Mouse (Mus musculus): Measurements from ENCODE around the gene Pcgf2. TPM values are rescaled to one million over a fixed set of nuclear protein-coding genes. Genes with fewer than 3 reads are reported as not detected.

Gene Pcgf2
- total RNA-seq, 2 experiments from 2014 or later, result 6.5 to 7.7 TPM

DNA sequence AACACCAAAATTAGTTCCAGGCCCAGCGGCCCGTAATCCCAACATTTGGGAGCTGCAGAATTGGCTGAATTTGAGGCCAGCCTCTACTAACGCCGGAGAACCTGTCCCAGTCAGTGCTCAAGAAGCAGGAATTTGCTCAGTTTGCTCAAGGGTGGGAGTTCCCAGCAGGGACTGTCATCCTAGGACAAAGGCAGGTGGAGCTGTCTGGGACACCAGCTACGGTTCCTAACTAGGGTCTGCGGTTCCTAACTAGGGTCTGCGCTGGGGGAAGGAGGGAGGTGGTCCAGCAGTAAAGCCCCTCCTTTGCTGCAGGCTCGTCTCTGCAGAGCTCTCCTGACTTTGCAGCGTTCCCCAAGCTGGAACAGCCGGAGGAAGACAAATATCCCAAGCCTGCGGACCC, 27.1 kb downstream of the Pcgf2 start:
- intact Hi-C loops (cut with DNase I; ENCODE audit: low total_unique reads), result no loop called here
- DNase-seq, result no peak

DNA sequence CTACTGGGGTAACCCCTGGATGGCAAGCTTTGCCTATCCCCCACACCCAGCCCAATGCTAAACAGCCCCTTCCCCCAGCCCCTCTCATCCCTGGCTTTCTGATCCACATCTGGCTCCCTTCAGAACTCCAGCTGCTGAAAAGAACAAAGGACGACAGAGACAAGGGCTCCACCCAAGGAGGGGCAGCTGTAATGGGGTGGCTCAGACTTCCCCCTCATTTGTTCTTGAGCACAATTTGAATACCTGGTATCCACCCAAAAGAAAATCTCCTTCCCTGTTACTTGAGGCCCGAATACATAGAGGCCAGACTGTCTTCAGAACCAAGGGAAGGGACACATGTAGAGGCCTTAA, 29.1 kb downstream of the Pcgf2 start:
- intact Hi-C loops (cut with DNase I; ENCODE audit: low total_unique reads), result no loop called here
- no peak for DNase-seq

DNA sequence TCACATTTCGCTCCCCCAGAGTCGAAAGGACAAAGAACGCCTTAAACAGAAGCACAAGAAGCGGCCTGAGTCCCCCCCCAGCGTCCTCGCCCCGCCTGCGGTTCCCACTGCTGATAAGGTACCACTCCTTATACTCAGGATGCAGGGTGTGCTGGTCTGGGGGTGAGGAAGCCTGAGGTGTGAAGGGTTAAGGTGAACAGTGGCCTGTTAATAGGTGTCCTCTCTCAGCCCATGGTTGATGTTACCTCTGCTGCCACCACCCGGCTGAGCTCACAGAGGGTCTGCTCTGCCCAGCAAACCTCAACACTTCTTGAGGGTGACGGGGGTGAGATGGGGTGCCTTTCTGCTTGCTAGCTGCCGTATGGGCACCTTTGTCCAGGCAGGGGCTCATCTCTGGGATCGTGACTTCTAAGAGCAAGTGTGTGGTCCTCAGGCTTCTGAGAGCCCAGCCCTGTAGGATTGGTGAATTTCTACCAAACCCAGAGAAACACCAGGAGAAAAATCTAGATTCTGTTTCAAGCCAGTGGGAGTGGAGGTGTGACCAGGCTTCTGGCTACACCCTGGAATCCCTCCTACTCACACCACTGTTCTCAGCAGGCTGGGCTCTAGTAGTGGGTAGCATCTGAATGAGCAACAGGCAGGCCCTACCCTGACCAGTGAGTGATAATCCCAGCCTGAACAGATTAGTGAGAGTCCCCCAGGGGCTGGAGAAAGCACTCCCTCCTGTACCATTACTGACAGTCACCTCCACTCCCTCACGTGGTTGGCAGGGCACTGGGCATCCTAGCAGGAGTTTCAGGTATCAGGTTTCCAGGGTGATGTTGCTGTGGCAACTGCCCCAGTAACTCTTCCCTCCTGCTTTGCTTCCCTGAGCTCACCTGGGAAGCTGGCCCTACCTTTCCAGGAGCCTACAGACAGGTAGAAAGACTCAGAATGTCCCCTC, 29.8 kb downstream of the Pcgf2 start:
- intact Hi-C loops (cut with DNase I; ENCODE audit: low total_unique reads), result no loop called here

DNA sequence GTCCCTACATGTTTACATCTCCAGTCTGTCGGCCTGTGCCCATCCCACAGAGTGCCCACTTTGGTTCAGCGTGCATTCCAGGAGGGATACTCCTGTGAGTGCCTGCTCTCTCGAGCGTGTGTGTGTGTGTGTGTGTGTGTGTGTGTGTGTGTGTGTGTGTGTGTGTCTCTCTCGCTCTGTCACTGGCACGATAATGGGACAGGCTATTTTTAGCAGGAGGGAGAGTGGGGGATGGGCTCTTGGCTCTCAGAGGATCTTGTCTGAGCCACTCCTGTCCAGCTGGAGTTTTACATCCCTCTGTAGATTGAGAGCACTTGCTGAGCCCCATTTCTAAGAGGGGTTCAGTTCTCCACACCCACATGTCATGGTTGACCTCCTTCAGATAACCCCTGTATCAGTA, 30.5 kb downstream of the Pcgf2 start:
- DNase-seq, result peak; percentile 57

More for the DNA sequence above, 29.8 kb downstream of the Pcgf2 start:
- DNase-seq, result no peak

DNA sequence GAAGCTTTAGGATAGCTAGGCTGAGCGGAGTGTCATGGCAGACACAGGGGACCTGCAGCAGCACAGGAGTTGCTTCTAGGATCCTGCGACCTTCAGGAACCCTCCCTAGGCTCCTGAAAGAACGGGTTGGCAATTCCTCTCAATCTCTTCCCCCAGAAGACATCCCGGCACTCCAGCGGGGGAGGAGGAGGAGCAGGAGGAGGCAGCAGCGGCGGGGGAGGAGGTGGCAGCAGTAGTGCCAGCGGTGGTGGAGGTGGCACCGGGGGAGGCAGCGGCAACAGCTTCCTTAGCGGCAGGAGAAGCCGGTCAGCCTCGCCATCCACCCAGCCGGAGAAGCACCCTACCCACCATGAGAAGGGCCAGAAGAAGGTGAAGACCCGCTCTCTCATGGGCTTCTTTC, 31.0 kb downstream of the Pcgf2 start:
- peak; percentile 38 for DNase-seq
- intact Hi-C loops (cut with DNase I; ENCODE audit: low total_unique reads), result no loop called here

More for the DNA sequence above, 30.5 kb downstream of the Pcgf2 start:
- intact Hi-C loops (cut with DNase I; ENCODE audit: low total_unique reads), result no loop called here

DNA sequence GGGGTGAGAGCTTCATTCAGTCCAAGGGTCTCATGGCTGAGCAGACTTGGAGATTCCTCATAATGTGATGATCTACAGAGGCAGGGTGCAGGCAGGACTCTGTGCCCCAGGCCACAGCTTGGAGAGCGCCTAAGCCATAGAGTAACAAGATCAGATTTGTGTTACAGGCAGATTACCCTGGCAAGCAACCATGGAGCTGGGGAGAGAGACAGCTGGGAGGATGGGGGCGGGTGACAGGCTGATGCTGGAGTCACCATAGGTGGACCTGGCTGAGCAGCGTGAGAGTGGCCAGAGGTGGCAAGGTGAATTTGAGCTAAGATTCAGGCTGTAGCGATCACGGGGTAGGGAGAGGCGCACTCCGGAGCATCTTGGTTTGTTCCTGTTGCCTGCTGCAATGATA, 32.1 kb downstream of the Pcgf2 start:
- peak; percentile 53 for DNase-seq
- intact Hi-C loops (cut with DNase I; ENCODE audit: low total_unique reads), result no loop called here

DNA sequence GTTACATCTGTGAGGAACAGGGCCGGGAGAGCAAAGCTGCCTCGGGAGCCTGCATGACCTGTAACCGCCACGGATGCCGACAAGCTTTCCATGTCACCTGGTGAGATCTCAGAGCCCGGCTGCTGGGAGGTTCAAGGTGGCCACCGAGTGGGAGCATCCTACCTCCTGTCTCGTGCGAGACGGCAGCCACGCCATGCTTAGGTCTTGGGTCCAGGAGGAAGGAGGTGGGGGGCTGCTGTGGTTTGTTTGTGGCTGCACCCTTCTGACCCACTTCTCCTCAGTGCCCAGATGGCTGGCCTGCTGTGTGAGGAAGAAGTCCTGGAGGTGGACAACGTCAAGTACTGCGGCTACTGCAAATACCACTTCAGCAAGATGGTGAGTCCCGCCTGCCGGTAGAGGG, 33.5 kb downstream of the Pcgf2 start:
- DNase-seq, result no peak
- intact Hi-C loops (cut with DNase I; ENCODE audit: low total_unique reads), result no loop called here

DNA sequence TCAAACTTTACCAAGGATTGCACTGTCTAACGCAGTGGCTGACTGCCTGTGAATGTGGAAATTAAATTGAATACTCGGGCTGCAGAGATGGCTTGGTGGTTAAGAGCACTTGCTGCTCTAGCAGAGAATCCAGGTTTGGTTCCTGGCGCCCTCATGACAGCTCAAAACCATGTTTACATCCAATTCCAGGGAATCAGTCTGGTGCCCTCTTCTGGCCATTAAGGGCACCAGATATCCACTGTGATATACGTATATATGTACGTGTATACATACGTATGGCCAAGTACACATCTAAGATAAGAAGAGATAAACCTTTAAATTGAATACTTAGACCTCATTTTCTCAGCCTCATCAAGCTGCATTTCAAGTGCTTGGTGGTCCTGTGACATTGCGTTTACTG, 34.1 kb downstream of the Pcgf2 start:
- intact Hi-C loops (cut with DNase I; ENCODE audit: low total_unique reads), result no loop called here
- DNase-seq, result no peak

DNA sequence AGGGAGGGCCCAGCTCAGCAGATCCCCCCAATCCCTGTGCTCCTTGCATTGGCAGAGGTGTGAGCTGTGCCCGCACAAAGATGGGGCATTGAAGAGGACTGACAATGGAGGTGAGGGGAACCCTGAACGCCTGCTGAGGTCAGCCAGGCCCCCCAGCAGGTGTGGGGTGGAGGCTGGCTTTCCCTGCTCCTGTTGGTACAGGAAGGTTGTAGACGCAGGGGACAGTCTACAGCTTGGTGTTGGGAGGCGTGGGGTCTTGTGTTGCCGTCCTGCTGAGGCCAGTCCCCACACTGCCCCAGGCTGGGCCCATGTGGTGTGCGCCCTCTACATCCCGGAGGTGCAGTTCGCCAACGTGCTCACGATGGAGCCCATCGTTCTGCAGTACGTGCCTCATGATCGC, 34.9 kb downstream of the Pcgf2 start:
- DNase-seq, result no peak
- intact Hi-C loops (cut with DNase I; ENCODE audit: low total_unique reads), result no loop called here

DNA sequence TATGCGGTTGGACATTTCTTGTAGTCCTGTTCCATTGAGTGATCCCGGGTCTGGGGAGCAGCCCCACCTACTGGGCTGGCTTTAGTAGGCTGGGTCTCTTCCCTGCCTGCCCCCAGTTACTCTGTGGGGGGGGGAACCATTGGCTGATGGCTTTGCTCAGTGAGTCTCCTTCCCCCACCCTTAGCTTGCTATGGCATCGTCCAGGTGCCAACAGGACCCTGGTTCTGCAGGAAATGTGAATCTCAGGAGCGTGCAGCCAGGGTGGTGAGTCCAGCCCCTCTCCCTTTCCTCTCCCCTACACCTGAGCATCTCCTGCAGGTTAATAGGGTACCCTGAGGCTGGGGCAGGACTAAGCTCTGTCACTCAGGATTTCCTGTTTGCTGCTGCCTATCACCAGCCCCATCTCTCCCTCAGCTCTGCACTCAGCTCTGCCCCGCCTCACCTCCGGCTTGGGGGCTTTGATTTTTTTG, 35.5 kb downstream of the Pcgf2 start:
- no peak for DNase-seq

DNA sequence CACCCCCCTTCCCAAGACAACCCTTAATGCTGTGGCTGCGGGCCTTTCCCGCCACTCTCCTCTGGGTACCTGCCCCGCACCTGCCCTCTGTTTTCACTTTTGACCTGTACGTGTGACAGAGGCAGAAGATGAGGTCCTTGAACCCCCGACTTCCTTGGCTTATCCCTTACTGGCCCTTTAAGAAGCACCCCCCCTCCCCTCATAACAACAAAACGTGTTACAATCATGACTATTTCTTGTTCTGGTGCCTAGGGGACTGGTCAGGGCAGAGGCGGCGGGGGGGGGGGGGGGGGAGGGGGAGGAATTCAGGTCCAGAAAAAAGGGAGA, 36.0 kb downstream of the Pcgf2 start:
- intact Hi-C loops (cut with DNase I; ENCODE audit: low total_unique reads), result no loop called here

More for the DNA sequence above, 35.5 kb downstream of the Pcgf2 start:
- intact Hi-C loops (cut with DNase I; ENCODE audit: low total_unique reads), result no loop called here

DNA sequence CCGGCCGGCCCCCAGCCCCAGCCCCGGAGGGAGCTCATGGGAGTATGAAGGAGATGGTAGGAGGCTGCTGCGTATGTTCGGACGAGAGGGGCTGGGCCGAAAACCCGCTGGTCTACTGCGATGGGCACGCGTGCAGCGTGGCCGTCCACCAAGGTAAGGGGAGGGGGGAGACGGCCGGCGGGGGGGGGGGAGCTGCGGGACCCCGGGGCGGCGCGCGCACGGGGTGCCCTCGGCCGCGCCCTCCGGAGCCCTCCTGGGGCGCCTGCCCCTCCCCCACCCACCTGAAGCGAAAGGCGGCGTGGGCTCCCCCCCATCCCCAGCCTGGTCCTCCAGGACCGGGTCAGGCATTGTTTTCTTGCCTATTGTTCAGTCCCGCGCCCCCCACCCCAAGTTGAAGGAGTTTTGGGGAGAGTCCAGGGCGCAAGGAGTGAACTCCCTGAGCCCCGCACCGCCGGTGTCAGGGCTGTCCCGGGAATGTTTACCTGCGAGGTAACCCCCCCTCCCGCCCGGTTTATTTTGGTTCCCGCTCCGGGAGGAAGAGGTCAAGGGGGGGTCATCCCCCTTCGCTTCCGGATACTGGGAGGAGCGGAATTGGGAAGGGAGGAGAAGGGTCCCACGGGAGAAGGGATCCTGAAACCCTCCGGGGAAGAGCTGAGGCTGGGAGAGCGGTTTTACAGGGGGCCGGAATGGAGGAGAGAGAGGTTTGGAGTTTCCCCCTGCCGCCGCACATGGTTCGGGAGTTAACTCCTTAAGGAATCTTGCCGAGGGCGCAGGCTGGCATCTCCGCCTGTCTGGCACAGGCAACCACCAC, 36.6 kb downstream of the Pcgf2 start:
- intact Hi-C loops (cut with DNase I; ENCODE audit: low total_unique reads), result no loop called here
- DNase-seq, result peak; percentile 30

More for the DNA sequence above, 36.0 kb downstream of the Pcgf2 start:
- no peak for DNase-seq

DNA sequence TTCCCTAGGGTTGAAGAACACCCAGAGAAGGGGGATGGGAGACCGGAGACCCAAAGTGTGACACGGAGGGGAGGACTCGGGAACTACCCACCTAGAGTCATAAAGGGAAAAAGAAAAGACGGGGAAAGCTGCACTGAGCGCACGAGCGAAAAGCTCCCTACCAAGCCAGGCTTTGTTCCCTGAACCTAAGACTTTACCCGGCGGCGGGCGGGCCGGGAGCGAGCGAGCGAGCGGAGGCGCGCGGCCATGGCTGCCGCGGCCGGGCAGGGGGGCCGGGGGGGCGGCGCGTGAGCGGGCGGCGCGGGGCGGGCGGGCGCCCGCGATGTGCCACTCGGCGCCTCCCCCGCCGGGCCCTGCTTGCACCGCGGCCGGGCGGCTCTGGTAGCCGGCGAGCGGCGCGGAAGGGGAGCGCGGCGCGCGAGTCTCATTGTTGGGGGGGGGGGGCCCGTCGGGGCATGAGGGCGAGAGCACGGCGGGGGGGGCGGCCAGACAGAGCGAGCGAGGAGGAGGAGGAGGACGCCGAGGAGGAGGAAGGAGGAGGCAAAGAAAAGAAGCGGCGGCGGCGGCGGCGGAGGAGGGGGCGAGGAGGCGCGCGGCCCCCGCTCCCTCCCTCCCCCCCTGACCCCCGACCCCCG, 37.3 kb downstream of the Pcgf2 start, which contains the start of gene Mllt6:
Gene Mllt6, plus strand, starts transcription at position 522 of the 635 bp plus-strand sequence.
- intact Hi-C loops (cut with DNase I; ENCODE audit: low total_unique reads), result no loop called here
- DNase-seq, result peak; percentile 85

DNA sequence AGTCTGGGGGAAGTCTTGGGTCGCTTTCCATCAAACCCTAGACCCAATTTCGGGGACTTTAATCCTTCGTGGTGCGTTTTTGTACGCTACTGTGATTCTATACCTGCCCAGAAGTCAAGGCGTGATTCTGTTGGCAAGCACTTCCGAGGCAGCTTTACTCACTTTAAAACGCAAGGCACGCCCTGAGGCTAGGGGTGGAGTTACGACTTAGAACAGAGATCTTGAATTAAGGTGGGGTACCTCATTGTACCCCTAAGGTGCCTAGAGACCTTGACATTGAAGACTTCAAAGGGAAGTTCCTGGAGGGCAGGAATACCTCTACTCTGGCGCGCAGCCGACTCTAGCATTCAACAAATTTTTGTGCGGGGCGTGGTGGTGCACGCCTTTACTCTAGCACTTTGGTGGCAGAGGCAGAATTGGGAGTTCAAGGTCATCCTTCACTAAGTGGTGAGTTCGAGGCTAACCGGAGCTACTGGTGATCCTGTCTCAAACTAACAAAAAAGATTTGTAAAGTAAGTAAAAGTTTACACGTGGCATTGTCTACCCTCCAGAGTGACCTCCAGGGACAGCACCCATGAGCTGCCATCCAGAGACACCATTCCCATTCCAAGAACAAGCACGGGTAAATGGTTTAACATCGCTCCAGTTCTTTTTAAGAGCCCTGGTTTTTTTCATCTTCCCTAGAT, 37.9 kb downstream of the Pcgf2 start:
- no peak for DNase-seq
- intact Hi-C loops (cut with DNase I; ENCODE audit: low total_unique reads), result no loop called here

DNA sequence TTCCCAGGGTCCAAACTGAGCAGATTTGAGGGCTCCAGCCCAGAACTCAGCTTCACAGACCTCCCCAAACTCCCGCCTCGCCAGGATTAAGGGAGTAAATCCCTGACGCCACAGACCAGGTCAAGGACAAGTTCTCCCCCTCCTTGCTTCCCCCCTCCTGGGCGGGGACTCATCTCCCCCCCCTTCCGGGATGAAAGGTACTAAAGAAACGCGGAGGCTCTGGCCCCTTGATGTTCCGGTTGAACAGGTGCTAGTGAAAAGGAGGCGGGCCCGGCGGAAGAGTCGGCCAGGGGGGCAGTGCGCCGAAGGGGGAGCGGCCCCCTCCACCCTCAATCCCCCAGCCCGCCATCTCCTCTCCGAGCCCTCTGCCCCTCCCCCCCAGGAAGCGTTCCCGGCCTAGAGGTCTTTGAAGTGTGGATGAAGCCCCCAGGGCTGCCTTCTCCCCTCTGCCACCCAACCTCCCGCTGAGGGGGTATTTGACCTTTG, 38.6 kb downstream of the Pcgf2 start:
- intact Hi-C loops (cut with DNase I; ENCODE audit: low total_unique reads), result no loop called here
- peak; percentile 44 for DNase-seq

DNA sequence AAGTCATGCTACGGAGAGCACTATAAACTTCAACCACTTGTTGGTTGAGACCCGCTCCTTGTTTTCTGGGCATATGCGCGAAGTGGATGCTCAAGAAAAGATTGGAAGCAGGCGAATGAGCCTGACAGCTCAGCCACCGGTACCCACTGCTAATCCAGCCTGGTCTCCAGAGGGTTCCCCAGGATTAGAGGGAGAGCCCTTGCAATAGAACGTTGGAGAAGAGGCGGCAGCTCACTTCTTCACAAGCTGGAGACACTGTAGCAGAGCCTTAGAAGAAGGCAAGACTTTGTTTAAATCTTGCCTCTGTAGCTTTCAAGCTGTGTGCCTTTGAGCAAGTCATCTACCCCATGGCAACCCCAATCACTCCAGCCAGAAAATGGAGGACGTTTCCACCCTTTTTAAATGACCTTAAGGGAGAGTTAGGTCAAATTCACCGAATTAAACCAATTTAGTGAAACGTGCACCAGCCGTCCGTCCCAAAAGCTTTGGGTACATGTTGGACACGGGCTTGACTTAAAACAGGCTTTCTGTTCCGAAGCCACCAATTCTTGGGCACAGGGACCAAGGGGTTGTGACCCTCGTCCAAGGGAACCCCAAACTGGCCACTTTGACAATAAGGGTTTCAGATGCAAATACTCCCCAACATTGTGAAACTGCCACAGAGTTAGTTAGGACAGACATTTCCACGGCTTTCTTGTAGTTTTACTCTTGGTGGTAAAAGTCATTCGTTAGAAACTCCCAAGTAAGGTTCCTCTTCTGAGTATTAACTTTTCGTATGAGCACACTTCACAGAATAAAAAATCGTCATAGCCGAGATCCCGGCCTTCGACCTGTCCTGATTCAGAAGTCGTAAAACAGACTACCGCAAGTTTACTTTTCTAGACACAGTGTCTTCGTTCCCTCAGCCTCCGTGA, 39.3 kb downstream of the Pcgf2 start:
- intact Hi-C loops (cut with DNase I; ENCODE audit: low total_unique reads), result no loop called here

DNA sequence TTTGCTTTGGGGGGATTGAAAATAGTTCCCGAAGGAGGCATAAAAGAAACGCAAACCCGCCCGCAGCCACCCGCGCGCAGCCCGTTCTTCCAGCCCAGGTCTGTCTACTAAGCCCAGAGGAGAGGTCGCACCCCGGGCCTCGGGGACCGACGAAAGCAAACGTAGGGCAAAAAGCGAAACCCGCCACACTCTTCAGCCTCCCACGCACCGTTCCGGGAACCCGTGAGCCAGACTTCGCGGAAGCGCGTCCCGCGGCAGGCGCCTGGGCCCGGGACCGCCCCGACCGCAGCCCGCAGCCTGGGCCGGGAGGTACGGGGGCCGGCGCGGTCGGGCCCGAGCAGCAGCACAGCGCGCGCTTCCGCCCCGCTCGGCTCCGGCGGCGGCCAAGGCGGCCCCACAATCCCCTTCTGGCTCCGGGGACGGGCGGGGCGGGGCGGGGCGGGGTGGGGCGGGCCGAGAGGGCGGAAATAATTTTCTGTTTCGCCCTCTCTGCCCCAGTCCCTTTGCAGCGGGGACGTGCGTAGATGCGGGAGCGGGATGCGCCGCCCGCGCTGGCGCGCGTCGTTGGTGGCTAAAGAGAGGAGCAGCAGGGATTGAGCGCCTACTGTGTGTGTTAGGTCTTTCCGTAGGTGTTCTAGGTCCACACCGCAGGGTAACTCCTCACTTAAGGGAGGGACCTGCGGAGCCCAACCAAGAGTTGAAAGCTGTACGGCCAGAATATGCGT, 40.1 kb downstream of the Pcgf2 start:
- DNase-seq, result peak; percentile 80
- intact Hi-C loops (cut with DNase I; ENCODE audit: low total_unique reads), result no loop called here

More for the DNA sequence above, 39.3 kb downstream of the Pcgf2 start:
- DNase-seq, result no peak
